Mouse (Mus musculus): Measurements from ENCODE around the gene Ttc39b. TPM values are rescaled to one million over a fixed set of nuclear protein-coding genes. Genes with fewer than 3 reads are reported as not detected.

Gene Ttc39b
- 10 to 100 TPM; 14.8 to 20.9 TPM for total RNA-seq (2021)
- long read RNA-seq, experiment 1, full-length matches to known transcripts, result 8 of 12 reads
- long read RNA-seq, experiment 1, partial matches to known transcripts, result 2 of 12 reads
- long read RNA-seq, experiment 1, other reads (novel, unspliced or antisense), result 2 of 12 reads
- long read RNA-seq, experiment 2, full-length matches to known transcripts, result 4 of 6 reads
- long read RNA-seq, experiment 2, partial matches to known transcripts, result 0 of 6 reads
- long read RNA-seq, experiment 2, other reads (novel, unspliced or antisense), result 2 of 6 reads

GRCm38 (mm10) chr4:83323910-83324684 lies at the start of gene Ttc39b:
Ttc39b (minus strand) TSS chr4:83324255.
- DNase-seq, result peak; percentile 99

GRCm38 (mm10) chr4:83373381-83373780 lies 49.3 kb upstream of the Ttc39b start:
- no peak for DNase-seq

- DNase-seq, result no peak
These were observed 33.7 kb upstream of the Ttc39b start for GRCm38 (mm10) chr4:83357738-83358137.

- no peak for DNase-seq
These were observed 30.7 kb upstream of the Ttc39b start for GRCm38 (mm10) chr4:83354786-83355185.

- DNase-seq, result peak; percentile 15 to 28
These were observed 29.9 kb upstream of the Ttc39b start for GRCm38 (mm10) chr4:83353949-83354348.

GRCm38 (mm10) chr4:83353276-83353675 lies 29.2 kb upstream of the Ttc39b start:
- no peak for DNase-seq

GRCm38 (mm10) chr4:83350719-83351118 lies 26.7 kb upstream of the Ttc39b start:
- peak; percentile 95 for DNase-seq

- no peak for DNase-seq
These were observed 24.9 kb upstream of the Ttc39b start for GRCm38 (mm10) chr4:83348970-83349369.

- DNase-seq, result no peak
These were observed 19.8 kb upstream of the Ttc39b start for GRCm38 (mm10) chr4:83343895-83344294.

- no peak for DNase-seq
These were observed 19.2 kb upstream of the Ttc39b start for GRCm38 (mm10) chr4:83343146-83343823.

GRCm38 (mm10) chr4:83342268-83342970 lies 18.4 kb upstream of the Ttc39b start:
- DNase-seq, result no peak

- DNase-seq, result no peak
These were observed 15.3 kb upstream of the Ttc39b start for GRCm38 (mm10) chr4:83339393-83339792.

- no peak for DNase-seq
These were observed 13.7 kb upstream of the Ttc39b start for GRCm38 (mm10) chr4:83337717-83338116.

GRCm38 (mm10) chr4:83330369-83330768 lies 6.3 kb upstream of the Ttc39b start:
- no peak for DNase-seq

GRCm38 (mm10) chr4:83329615-83330014 lies 5.6 kb upstream of the Ttc39b start:
- DNase-seq, result no peak

GRCm38 (mm10) chr4:83328026-83328945 lies 4.2 kb upstream of the Ttc39b start:
- no peak for DNase-seq

GRCm38 (mm10) chr4:83327526-83327925 lies 3.5 kb upstream of the Ttc39b start:
- DNase-seq, result no peak

GRCm38 (mm10) chr4:83325366-83325765 lies 1.3 kb upstream of the Ttc39b start:
- no peak for DNase-seq

- DNase-seq, result peak; percentile 89
These were observed 703 bp downstream of the Ttc39b start for GRCm38 (mm10) chr4:83323201-83323903.

GRCm38 (mm10) chr4:83319736-83320135 lies 4.3 kb downstream of the Ttc39b start:
- no peak for DNase-seq

GRCm38 (mm10) chr4:83318758-83319157 lies 5.3 kb downstream of the Ttc39b start:
- no peak for DNase-seq

All from heart, adult 18-20 months (tissue).